Mouse (Mus musculus) adrenal gland, adult 10 weeks (tissue): ENCODE measurements around the gene Tex19.1. TPM values are rescaled to one million over a fixed set of nuclear protein-coding genes. Genes with fewer than 3 reads are reported as not detected.

Experiments used
- polyA plus RNA-seq: library from polyadenylated mRNA; stranded (reverse); fragments of 350-450 nt; fragmentation: Illumina TruSeq; extraction: RNeasy Lipid Tissue Mini Kit (QIAGEN cat#74804); gene quantifications from one replicate; pipeline ENCODE4 v1.2.3, GENCODE M21; 2014; ENCODE audit warnings: low read depth, low replicate concordance

Tex19.1 gene
- polyA plus RNA-seq, result not detected

GRCm38 (mm10) chr11:121145865-121146264, at the start of gene Tex19.1:
TSS of gene Tex19.1 (plus strand) at chr11:121146143.

GRCm38 (mm10) chr11:121118577-121118976, 27.4 kb upstream of the Tex19.1 start, which contains the start of gene Tex19.2:
TSS of gene Tex19.2 (minus strand) at chr11:121118677.

GRCm38 (mm10) chr11:121159971-121160370, 14.0 kb downstream of the Tex19.1 start, which contains the start of gene Uts2r:
TSS of gene Uts2r (plus strand) at chr11:121160271.

Other genes starting within 250 kb of the Tex19.1 start
- gene Ccdc57, start 213.3 kb upstream of the Tex19.1 start, polyA plus RNA-seq, result 1.2 TPM
- 0.12 TPM for gene Slc16a3, start 197.7 kb upstream of the Tex19.1 start, polyA plus RNA-seq
- gene Csnk1d, start 154.8 kb upstream of the Tex19.1 start, polyA plus RNA-seq, result 73.3 TPM
- gene Cd7, start 106.7 kb upstream of the Tex19.1 start, polyA plus RNA-seq, result not detected
- gene Sectm1b, start 82.6 kb upstream of the Tex19.1 start, polyA plus RNA-seq, result not detected
- not detected for gene Sectm1a, start 64.9 kb upstream of the Tex19.1 start, polyA plus RNA-seq
- gene Tex19.2, start 27.5 kb upstream of the Tex19.1 start, polyA plus RNA-seq, result not detected
- not detected for gene Uts2r, start 14.1 kb downstream of the Tex19.1 start, polyA plus RNA-seq
- gene Hexdc, start 58.3 kb downstream of the Tex19.1 start, polyA plus RNA-seq, result 6.6 TPM
- 3.3 TPM for gene Ogfod3, start 58.6 kb downstream of the Tex19.1 start, polyA plus RNA-seq
- 11.7 TPM for gene Cybc1, start 83.2 kb downstream of the Tex19.1 start, polyA plus RNA-seq
- gene Narf, start 91.1 kb downstream of the Tex19.1 start, polyA plus RNA-seq, result 12.0 TPM
- 25.8 TPM for gene Foxk2, start 113.8 kb downstream of the Tex19.1 start, polyA plus RNA-seq
- 97.2 TPM for gene Wdr45b, start 208.3 kb downstream of the Tex19.1 start, polyA plus RNA-seq
- gene Rab40b, start 242.1 kb downstream of the Tex19.1 start, polyA plus RNA-seq, result 10.3 TPM